Mouse (Mus musculus) neural tube, embryonic 10.5 days (tissue): ENCODE measurements around the gene Gpt2.

Experiments used
- DNase-seq: peaks from one replicate; pipeline ENCODE4 v3.0.0-alpha.2; 2017; ENCODE audit warnings: low spot score; ENCODE audit errors: extremely low spot score

Gpt2 gene

GRCm38 (mm10) chr8:85487906-85488620, 4.3 kb upstream of the Gpt2 start:
- DNase-seq: no peak

GRCm38 (mm10) chr8:85488631-85489030, 3.7 kb upstream of the Gpt2 start:
- no peak for DNase-seq

- DNase-seq: no peak
Observed at GRCm38 (mm10) chr8:85489546-85489945, 2.8 kb upstream of the Gpt2 start.

GRCm38 (mm10) chr8:85492940-85493931, 860 bp downstream of the Gpt2 start:
- DNase-seq: no peak

GRCm38 (mm10) chr8:85496125-85496524, 3.7 kb downstream of the Gpt2 start:
- no peak for DNase-seq

GRCm38 (mm10) chr8:85496778-85497177, 4.4 kb downstream of the Gpt2 start:
- DNase-seq: no peak

- no peak for DNase-seq
Observed at GRCm38 (mm10) chr8:85498577-85498976, 6.2 kb downstream of the Gpt2 start.

GRCm38 (mm10) chr8:85500460-85500859, 8.1 kb downstream of the Gpt2 start:
- no peak for DNase-seq

- DNase-seq: no peak
Observed at GRCm38 (mm10) chr8:85500955-85501685, 8.7 kb downstream of the Gpt2 start.

GRCm38 (mm10) chr8:85502381-85502780, 10.0 kb downstream of the Gpt2 start:
- DNase-seq: no peak

- DNase-seq: no peak
Observed at GRCm38 (mm10) chr8:85503065-85503464, 10.7 kb downstream of the Gpt2 start.

GRCm38 (mm10) chr8:85504704-85505103, 12.3 kb downstream of the Gpt2 start:
- DNase-seq: no peak

- DNase-seq: no peak
Observed at GRCm38 (mm10) chr8:85506620-85507019, 14.2 kb downstream of the Gpt2 start.

- DNase-seq: no peak
Observed at GRCm38 (mm10) chr8:85508661-85509060, 16.3 kb downstream of the Gpt2 start.

GRCm38 (mm10) chr8:85512234-85512633, 19.9 kb downstream of the Gpt2 start:
- no peak for DNase-seq

GRCm38 (mm10) chr8:85513283-85513682, 20.9 kb downstream of the Gpt2 start:
- no peak for DNase-seq

GRCm38 (mm10) chr8:85515391-85515790, 23.0 kb downstream of the Gpt2 start:
- no peak for DNase-seq

- no peak for DNase-seq
Observed at GRCm38 (mm10) chr8:85517336-85517735, 25.0 kb downstream of the Gpt2 start.

GRCm38 (mm10) chr8:85517956-85518355, 25.6 kb downstream of the Gpt2 start:
- no peak for DNase-seq

- DNase-seq: no peak
Observed at GRCm38 (mm10) chr8:85520586-85520985, 28.2 kb downstream of the Gpt2 start.

GRCm38 (mm10) chr8:85521332-85521731, 29.0 kb downstream of the Gpt2 start:
- no peak for DNase-seq

- DNase-seq: no peak
Observed at GRCm38 (mm10) chr8:85524086-85524485, 31.7 kb downstream of the Gpt2 start.
